Mouse (Mus musculus): Measurements from ENCODE around the gene Ovol3.

GRCm38 (mm10) chr7:30251956-30252954, 16.7 kb upstream of the Ovol3 start:
- TF ChIP-seq CTCF (IDR thresholded peaks at IDR 0.05; ENCODE audit: low read depth, low read length): no peak
- TF ChIP-seq POLR2A (IDR thresholded peaks at IDR 0.05; ENCODE audit: extremely low read depth, insufficient read depth, low read length): no peak

All from liver, adult 2 months (tissue).